Mouse (Mus musculus) brain, adult 2 months (tissue): ENCODE measurements at regions not wholly inside any gene's neighbourhood (a gene's known extent, or its start where the extent isn't known, plus 50 kb on each side); places are given as distances from the start of the nearest gene placed in this dataset.
"Not testable (repeated sequence)": the region's sequence is repeated elsewhere in the genome, so short reads cannot be mapped to it uniquely, and the experiment has no call there.

Source experiments
- DNase-seq: peaks from one replicate; pipeline ENCODE4 v3.0.0; 2011; ENCODE audit warnings: low read depth, low spot score

GRCm38 (mm10) chr7:64101679-64102078, 52.0 kb upstream of the Trpm1 start:
- no peak for DNase-seq

- DNase-seq, result no peak
Observed at GRCm38 (mm10) chr7:64099606-64100005, 54.0 kb upstream of the Trpm1 start.

- DNase-seq, result no peak
Observed at GRCm38 (mm10) chr7:64090067-64090466, 63.6 kb upstream of the Trpm1 start.

- DNase-seq, result no peak
Observed at GRCm38 (mm10) chr7:64089034-64089433, 64.6 kb upstream of the Trpm1 start.

GRCm38 (mm10) chr7:64083978-64084377, 69.7 kb upstream of the Trpm1 start:
- not testable (repeated sequence) for DNase-seq

- no peak for DNase-seq
Observed at GRCm38 (mm10) chr7:64082651-64083050, 71.0 kb upstream of the Trpm1 start.

GRCm38 (mm10) chr7:64082201-64082600, 71.4 kb upstream of the Trpm1 start:
- no peak for DNase-seq

GRCm38 (mm10) chr7:64081618-64082017, 72.0 kb upstream of the Trpm1 start:
- DNase-seq, result no peak

GRCm38 (mm10) chr7:64081019-64081418, 72.6 kb upstream of the Trpm1 start:
- no peak for DNase-seq

GRCm38 (mm10) chr7:64079301-64079700, 74.3 kb upstream of the Trpm1 start:
- DNase-seq, result no peak

- no peak for DNase-seq
Observed at GRCm38 (mm10) chr7:64078646-64079045, 75.0 kb upstream of the Trpm1 start.

- peak; percentile 31 for DNase-seq
Observed at GRCm38 (mm10) chr7:64077526-64077925, 76.1 kb upstream of the Trpm1 start.

- DNase-seq, result no peak
Observed at GRCm38 (mm10) chr7:64076764-64077360, 76.8 kb upstream of the Trpm1 start.

GRCm38 (mm10) chr7:64075696-64076313, 77.8 kb upstream of the Trpm1 start:
- DNase-seq, result no peak

GRCm38 (mm10) chr7:64074661-64075234, 78.9 kb upstream of the Trpm1 start:
- DNase-seq, result no peak

- no peak for DNase-seq
Observed at GRCm38 (mm10) chr7:64074186-64074585, 79.4 kb upstream of the Trpm1 start.

GRCm38 (mm10) chr7:64073781-64074180, 79.9 kb upstream of the Trpm1 start:
- DNase-seq, result no peak

- DNase-seq, result no peak
Observed at GRCm38 (mm10) chr7:64070930-64071329, 82.7 kb upstream of the Trpm1 start.

GRCm38 (mm10) chr7:64065529-64066247, 87.9 kb upstream of the Trpm1 start:
- peak; percentile 94 for DNase-seq

- peak; percentile 86 for DNase-seq
Observed at GRCm38 (mm10) chr7:64064460-64065241, 89.0 kb upstream of the Trpm1 start.

GRCm38 (mm10) chr7:64061170-64061569, 92.5 kb upstream of the Trpm1 start:
- DNase-seq, result no peak

GRCm38 (mm10) chr7:64060582-64060981, 93.1 kb upstream of the Trpm1 start:
- no peak for DNase-seq
